Mouse (Mus musculus): ENCODE measurements around the gene Cd46. TPM values are rescaled to one million over a fixed set of nuclear protein-coding genes. Genes with fewer than 3 reads are reported as not detected.

Gene Cd46
- total and polyA plus RNA-seq, 3 experiments: 0.50 to 1.3 TPM; not detected in 1

GRCm38 (mm10) chr1:195018089-195018999 is 73.7 kb downstream of the Cd46 start:
- DNase-seq (ENCODE audit: low read depth, low spot score): peak; percentile 68

GRCm38 (mm10) chr1:195017626-195018025 is 74.4 kb downstream of the Cd46 start:
- no peak overlapping the region for H3K4me3 ChIP-seq (ENCODE audit: control insufficient read depth in 1 of 2, insufficient read depth in 1 of 2, low read depth in 2 of 2, low read length in 2 of 2)
- no peaks in the 10 kb centered on the region for H3K9me3 ChIP-seq (replicated peaks; ENCODE audit: insufficient read depth, low read length)
- peaks cover 0 to 4% of the 10 kb centered on the region in 2 experiments; a peak in 3 of 4 replicates for H3K36me3 ChIP-seq (ENCODE audit: control insufficient read depth in 1 of 2, insufficient read depth in 2 of 2, low read length in 2 of 2)
- DNase-seq (ENCODE audit: low read depth, low spot score): no peak
- no peaks in the 10 kb centered on the region; a peak in 1 of 4 replicates for H3K4me1 ChIP-seq (ENCODE audit: control insufficient read depth in 1 of 2, insufficient read depth in 2 of 2, low read length in 2 of 2)
- no peak overlapping the region for H3K27ac ChIP-seq (ENCODE audit: control insufficient read depth, low read depth, low read length)
- TF ChIP-seq JUND (IDR thresholded peaks at IDR 0.05; ENCODE audit: low read depth, low read length) (no peak), GATA1 (IDR thresholded peaks at IDR 0.05; ENCODE audit: low read depth, low read length) (no peak), ETS1 (IDR thresholded peaks at IDR 0.05; ENCODE audit: low read depth, low read length) (no peak)
- H3K27me3 ChIP-seq (ENCODE audit: control insufficient read depth in 1 of 2, insufficient read depth in 2 of 2, low read length in 2 of 2): no peaks in the 10 kb centered on the region
- H3K9ac ChIP-seq (ENCODE audit: control insufficient read depth, low read depth, low read length, poor library complexity, severe bottlenecking): no peak overlapping the region
- H3K79me2 ChIP-seq (ENCODE audit: control insufficient read depth, insufficient read depth, low read length, poor library complexity): no peaks in the 10 kb centered on the region

More at GRCm38 (mm10) chr1:195018089-195018999, 73.7 kb downstream of the Cd46 start:
- Histone ChIP-seq H3K9me3 (replicated peaks; ENCODE audit: insufficient read depth, low read length) (no peaks in the 10 kb centered on the region), H3K4me3 (ENCODE audit: control insufficient read depth in 1 of 2, insufficient read depth in 1 of 2, low read depth in 2 of 2, low read length in 2 of 2) (no peak overlapping the region), H3K79me2 (ENCODE audit: control insufficient read depth, insufficient read depth, low read length, poor library complexity) (no peaks in the 10 kb centered on the region), H3K27ac (ENCODE audit: control insufficient read depth, low read depth, low read length) (no peak overlapping the region), H3K4me1 (ENCODE audit: control insufficient read depth in 1 of 2, insufficient read depth in 2 of 2, low read length in 2 of 2) (no peaks in the 10 kb centered on the region; a peak in 1 of 4 replicates), H3K27me3 (ENCODE audit: control insufficient read depth in 1 of 2, insufficient read depth in 2 of 2, low read length in 2 of 2) (no peaks in the 10 kb centered on the region), H3K9ac (ENCODE audit: control insufficient read depth, low read depth, low read length, poor library complexity, severe bottlenecking) (no peak overlapping the region), H3K36me3 (ENCODE audit: control insufficient read depth in 1 of 2, insufficient read depth in 2 of 2, low read length in 2 of 2) (peaks cover 0 to 4% of the 10 kb centered on the region in 2 experiments; a peak in 3 of 4 replicates)
- TF ChIP-seq EP300 (IDR thresholded peaks at IDR 0.05; ENCODE audit: low read depth in 1 of 2, low read length in 2 of 2): no peak
- no peak for TF ChIP-seq MXI1 (IDR thresholded peaks at IDR 0.05; ENCODE audit: low read depth, low read length)
- TF ChIP-seq ELF1 (IDR thresholded peaks at IDR 0.05; ENCODE audit: low read depth, low read length): no peak
- no peak for TF ChIP-seq USF2 (IDR thresholded peaks at IDR 0.05; ENCODE audit: borderline replicate concordance in 1 of 2, insufficient read depth in 1 of 2, low read depth in 1 of 2, low read length in 2 of 2)
- TF ChIP-seq ZKSCAN1 (IDR thresholded peaks at IDR 0.05; ENCODE audit: low read depth, low read length): no peak
- no peak for TF ChIP-seq NELFE (IDR thresholded peaks at IDR 0.05; ENCODE audit: low read depth, low read length)
- no peak for TF ChIP-seq RCOR1 (IDR thresholded peaks at IDR 0.05; ENCODE audit: low read depth, low read length)
- peak; percentile 79 for TF ChIP-seq ZNF384 (IDR thresholded peaks at IDR 0.05; ENCODE audit: low read depth, low read length)

Measured in MEL (cell line).